Mouse (Mus musculus): Measurements from ENCODE around the gene Uri1.

DNA sequence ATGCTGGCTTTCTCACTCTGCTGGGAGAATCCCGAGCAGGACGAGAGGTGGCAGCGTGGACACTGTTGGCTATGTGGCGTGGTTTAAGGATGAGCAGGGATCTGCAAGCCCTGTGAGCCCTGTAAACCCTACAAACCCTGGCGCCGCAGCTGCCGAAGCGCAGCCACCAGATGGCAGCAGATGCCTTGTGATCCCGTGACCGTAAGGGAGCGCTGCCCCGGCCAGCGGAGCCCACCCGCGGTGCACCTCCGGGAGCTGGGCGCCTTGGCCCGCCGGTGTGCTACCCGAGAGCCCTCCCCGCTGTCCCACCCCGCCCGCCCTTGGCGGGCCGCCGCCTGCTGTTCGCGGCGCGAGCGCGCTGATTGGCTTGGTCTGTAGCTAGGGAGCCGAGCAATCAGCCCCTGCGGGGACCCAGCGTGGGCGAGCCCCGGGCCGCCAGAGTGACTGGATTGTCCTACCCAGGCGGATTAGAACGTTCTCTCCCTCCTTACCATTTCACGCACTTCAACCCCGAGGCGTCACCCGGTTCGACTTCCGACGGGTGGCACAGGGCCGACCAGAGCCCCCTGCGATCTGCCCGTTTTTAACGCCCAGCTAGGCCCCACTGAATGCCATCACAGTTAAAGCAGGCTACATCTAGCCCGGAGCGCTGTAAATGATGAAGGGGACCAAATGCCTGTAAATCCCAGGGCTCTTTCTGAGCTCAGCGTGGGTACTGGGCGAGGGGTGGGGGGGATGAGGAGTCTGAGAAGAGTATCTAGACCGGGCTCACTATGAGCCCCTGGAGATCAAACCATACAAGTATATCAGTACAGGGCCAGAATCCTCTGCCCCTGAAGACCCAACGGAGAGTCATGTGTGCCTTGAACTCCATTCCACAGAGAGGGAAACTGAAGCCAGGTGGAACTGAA lies 38.0 kb upstream of the Uri1 start:
- TF ChIP-seq POLR2A (IDR thresholded peaks at IDR 0.05; ENCODE audit: low read depth, low read length) = no peak; the same call in none of the 2 replicates
- TF ChIP-seq CTCF (IDR thresholded peaks at IDR 0.05; ENCODE audit: borderline replicate concordance, insufficient read depth, low read length) = peak; percentile 96
